Mouse (Mus musculus): ENCODE measurements around the gene Thrb. TPM values are rescaled to one million over a fixed set of nuclear protein-coding genes. Genes with fewer than 3 reads are reported as not detected.
A peak's percentile ranks its signal among the peaks of the same experiment; 100 is the strongest.

The Thrb gene
- total RNA-seq, 4 experiments from 2014 or later = 24.1 to 28.2 (median 27.1) TPM

DNA sequence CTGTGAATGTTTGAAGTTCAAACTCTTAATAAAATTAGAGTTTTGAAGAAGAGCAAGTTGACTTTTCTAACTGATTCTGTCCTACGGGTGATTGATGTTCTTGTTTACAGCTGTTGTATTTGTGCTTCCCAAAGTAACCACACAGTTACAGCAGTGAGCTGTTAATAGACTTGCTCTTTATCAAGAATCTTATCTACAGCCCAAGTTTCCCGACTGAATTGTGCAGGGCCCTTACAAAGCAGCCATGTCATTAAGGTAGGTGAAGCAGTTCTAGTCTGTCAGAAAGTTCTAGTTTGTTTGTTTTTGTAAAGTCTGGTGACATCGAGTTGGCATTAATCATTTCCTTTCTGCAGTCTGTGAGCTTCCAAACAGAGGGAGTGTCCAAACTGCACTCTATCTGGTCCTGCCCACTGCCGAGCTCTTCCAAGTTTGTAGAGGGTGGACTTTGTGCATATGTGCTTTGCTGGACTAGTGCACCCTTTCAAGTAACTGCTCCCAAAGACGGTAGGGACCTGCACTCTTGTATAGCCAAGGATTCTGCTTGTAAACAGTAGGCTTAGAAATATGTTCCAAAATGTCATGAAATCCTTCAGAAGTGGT, 124.2 kb downstream of the Thrb start:
- DNase-seq (ENCODE audit: low spot score) = peak; percentile 23

DNA sequence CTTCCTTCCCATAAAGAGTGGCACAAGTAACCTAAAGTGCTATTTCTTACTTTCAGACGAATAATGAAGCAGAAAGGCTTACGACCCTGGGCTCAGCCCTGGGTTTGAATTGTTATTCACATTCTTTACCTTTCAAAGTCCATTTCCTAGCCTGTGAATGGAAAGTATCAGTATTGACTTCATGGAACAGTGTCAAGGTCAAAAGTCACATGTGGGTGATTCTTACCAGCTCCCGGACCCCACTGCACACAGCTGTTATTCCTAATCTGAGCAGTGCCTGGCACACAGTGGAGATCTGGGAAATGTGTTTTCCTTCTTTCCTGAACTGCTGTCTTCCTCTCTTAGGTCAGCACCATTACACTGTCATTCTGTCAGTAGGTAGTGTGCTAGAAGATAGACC, 125.3 kb downstream of the Thrb start:
- DNase-seq (ENCODE audit: low spot score) = no peak

DNA sequence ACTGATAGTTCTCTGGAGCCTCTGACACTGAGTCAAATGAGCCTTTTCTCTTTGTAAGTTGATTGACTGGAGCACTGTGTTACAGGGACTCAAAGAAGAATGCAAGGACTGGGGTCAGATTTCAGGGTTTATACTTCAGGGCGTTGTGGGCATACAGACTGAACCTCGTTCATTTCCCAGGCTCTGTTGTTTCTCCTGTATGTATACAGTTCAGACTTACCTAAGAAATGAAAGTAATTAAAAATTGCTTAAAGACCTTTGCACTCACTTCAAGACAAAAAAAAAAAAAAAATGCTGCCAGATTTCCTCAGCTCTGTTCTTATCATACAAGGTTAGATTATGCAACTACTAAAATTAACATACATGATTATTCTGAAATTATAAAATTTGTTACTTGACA, 126.2 kb downstream of the Thrb start:
- no peak for DNase-seq (ENCODE audit: low spot score)

DNA sequence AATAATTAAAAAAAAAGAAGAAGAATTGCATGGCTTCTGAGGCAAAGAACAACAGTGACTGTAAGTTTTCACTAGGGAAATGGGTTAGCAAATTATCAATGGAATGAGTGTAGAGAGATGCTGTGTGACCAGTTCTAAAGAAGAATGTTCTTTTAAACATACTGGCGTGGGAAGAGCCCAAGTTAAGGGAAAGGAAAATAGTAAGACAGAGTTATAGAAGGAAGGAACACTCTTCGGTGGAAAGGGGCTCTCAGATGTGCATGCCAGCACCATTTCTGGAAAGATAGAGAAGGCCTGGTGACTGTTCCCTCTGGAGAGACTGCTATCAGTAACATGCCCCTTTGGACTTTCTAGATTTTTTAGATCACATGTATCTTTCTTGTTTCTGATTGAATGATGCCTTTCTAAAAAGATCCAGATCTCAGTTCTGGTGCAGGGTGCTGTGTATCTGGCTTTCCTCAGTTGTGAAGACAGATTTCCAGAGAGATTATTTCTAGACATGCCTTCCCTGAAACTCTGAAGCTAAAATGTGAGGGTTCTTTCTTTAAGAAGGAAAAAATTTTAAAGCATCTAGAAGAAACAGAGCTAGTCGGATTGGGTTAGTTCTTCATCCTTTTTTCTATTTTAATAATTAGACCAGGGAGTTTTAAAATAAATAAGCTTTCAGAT, 144.0 kb downstream of the Thrb start:
- no peak for DNase-seq (ENCODE audit: low spot score)

DNA sequence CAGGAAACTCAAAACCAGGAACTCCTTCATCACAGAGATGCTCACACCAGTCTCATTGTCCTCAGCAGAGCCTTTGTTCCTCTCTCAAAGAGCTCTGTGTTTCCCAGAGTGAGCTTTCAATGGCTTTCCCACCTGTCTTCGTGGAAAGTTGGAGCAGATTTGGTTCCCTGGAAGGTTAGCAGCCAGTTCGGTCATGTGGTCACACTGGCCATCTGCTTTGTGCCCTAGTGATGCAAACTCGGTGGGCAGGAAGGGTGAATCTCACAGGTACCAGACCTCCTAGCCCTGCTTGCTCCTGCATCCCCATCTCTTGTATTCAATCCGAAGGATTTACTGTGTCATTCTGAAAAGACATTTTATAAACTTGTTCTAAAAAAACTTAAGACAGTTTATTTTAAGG, 151.0 kb downstream of the Thrb start:
- no peak for DNase-seq (ENCODE audit: low spot score)

DNA sequence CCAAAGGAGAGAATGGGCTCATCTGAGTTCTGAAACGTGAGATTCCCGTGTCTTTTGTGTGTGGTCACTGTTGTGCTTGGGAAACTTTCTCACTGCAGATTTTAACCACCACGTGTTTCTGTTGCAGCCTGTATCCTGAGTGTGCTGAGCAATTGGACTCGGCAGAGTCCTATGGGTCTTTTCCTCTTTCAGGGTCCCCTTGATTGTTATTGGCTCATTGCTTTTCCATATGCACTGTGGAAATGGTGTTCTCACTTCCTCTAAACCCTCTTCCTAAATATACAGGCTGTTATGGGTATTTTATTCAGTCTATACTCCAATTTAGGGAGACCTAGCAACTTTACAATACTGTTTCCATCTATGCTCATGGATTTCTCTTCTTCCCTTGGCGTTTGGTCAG, 152.4 kb downstream of the Thrb start:
- no peak for DNase-seq (ENCODE audit: low spot score)

DNA sequence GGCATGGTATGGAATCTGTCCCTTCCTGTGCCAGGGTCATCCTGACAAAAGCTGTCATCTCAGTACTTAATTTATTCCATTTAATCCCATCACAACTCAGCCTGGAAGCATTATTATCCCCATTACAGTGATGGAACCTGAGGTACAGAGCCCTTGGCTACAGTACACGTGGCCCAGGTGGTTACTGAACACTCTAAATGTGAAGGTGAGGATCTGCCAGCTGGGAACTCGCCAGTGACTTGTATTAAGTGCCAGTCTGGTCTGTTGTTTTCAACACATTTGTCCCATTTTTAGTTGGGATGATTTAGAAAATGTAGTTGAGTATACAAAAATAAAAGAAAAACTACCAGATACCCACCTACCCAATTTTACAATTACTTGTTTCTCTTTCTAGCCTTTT, 155.0 kb downstream of the Thrb start:
- DNase-seq (ENCODE audit: low spot score) = no peak

DNA sequence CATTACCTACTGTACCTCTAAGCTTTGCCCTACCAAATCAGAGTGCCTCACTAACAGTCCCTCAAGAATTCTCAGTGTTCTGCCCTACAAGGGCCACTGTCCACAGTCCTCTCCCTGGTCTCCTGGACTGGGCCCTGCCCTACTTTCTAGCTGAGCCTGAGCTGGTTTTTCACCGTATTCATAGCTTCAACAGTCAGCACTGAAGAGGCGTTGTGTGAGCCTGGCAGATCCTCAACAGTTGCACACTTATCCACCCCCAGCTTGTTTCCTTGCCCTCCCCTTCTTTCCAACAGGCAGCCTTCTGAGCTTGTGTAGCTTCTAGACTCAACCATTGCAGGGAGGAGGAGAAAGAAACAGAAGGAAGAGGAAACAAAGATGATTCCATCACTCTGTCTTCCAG, 158.0 kb downstream of the Thrb start:
- DNase-seq (ENCODE audit: low spot score) = no peak

DNA sequence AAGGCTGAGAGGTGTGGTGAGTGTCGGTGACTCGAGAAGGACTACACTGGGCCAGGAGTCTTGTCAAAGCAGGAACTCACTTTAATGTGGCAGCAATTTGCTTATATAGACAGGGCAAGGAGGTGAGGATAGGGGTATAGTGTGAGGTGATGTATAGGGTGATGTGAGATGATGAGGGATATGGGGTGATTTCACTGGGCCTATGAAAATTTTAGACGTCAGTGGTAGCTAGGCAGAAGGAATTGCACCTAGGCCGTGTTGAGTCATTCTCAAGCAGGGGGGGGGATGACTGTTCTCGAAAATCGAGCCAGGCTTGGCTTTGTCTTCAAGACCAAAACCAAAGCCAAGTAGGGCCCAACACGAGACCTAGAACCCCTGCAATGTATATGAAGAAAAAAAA, 162.7 kb downstream of the Thrb start:
- DNase-seq (ENCODE audit: low spot score) = no peak

DNA sequence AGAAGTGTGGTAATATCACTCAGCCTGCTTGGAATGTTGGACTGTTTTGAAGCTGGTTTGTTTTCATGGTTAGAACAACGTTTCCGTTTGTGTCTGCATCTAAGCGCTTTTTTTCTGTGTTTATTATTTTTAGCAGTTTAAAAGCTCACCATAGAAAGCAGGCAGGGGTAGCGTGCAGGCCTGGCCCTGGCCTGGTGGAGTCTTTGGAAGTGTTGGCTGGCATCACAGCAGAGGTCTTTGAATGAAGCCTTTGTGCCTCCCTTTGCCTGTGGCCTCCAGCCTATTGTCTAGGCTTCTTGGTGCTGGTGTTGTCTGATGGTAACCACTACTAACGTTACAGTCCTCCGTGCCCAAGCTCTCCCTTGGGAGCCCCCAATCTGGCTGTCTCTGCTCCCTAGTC, 167.3 kb downstream of the Thrb start:
- DNase-seq (ENCODE audit: low spot score) = no peak

DNA sequence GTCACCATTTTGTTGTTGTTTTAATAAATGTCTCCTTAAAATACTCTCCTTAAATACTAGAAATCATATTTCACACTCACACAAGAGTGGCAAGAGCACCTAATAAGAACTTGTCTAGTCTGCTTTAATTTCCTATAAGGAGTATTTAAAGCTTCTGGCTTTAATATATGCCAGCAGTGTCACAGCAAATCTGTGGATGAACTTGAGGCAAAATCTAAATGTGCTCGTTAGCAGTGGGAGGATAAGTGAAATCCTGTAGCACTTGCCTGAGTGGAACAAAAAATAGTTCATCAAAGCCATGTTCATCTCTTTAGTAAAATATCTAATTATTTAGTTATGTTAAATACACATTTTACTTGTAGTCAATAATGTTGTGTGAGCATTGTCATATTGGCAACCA, 175.7 kb downstream of the Thrb start:
- DNase-seq (ENCODE audit: low spot score) = no peak

DNA sequence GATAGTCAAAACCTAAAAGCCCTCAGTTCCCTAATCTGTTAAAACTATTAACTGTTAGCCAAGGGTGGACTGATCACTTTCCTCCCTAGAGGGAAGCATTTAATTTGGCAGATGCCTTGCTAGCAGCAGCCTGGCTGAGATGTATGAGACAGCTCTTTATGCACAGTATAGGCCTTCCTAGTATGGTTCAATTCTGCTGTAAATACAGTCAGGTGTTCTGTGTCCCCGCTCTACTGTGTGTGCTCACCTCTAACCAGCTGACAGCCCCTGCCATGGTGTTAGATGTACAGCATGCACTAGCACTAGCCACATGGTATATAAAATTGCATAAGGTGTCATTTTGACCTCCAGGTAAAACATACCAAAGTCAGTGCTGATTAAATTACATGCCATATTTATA, 176.7 kb downstream of the Thrb start:
- no peak for DNase-seq (ENCODE audit: low spot score)

DNA sequence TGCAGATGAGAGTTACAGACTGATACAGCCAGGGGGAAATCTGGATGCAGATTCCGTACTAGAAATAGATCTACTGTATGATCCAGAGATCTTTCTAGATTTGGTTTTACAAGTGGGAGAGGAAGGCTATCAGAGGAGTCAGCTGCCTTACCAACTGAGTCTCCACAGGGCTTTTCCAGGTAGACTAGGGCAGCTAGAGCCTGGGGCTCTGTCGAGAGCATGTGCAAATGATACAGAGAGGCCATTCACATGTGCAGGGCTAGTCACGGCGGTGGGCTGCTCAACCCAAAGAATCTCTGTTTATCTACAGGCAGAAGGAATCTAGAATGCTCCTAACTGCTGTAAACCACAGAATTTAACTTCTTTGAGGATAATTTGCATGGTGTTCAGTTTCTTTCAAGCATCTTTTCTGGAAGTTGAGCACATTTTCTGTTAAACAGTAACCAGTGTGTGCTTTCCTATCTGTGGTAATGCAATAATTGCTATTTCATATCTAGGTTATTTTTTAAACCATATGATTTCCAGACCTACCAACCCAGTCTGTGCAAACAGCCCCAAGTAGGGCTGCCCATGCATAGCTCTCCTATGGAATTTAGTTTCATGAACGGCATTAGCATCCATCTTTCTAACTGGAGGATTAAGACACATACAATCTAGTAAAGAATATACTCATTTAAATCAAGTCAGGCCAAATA, 185.1 kb downstream of the Thrb start:
- DNase-seq (ENCODE audit: low spot score) = no peak

DNA sequence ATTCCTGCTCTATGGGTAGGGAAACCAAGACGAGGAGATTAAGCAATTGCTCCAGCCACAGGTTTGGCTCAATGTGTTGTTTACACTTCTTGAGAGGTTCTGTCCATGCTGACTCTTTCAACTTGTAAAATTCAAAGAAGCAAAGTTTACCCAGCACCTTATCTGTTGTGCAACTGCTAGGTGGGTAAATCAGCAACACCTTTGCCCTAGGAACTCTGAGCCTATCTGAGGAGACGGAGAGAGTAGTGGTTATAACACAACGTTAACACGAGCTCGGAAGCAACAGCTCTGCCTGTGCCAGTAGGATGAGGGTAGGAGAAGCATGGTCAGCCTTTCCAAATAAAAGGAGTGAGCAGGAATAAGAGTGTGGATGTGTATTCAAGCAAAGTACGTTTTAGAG, 185.8 kb downstream of the Thrb start:
- no peak for DNase-seq (ENCODE audit: low spot score)

DNA sequence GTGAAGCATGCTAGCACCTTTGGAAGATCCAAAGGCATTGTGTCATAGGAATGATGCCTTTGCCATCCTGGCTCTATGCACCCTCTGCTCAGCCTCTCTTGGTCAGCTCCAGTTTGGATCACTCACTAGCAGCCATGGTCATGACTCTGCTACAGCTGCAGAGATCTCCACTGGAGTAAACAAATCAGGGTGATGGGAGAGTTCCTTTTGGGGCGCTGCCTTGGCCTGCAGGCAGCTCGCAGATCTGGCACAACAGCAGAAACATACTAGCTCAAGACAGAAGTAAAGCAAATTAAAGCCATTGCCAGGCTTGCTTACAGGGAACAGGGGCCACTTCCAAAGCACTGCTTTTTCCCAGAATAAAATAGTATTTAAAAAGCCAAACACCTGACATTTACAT, 186.6 kb downstream of the Thrb start:
- no peak for DNase-seq (ENCODE audit: low spot score)

DNA sequence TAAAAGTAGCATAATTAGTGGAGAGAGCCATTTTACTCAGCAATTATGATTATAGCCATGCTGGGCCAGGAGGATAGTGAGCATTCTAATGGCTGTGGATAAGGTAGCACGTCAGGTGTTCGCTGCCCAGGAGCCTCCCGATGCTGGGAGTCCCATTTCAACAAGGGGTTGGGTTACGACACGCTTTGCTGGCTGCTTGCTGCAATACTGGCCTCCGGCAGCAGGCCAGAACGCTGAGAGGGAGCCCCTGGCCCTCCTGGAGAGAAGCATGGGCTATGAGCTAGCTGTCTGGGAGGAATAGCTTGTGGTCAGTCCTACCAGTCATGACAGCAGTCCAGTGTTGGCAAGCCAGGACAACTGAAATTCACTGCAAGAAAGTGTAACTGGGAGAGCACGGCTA, 187.2 kb downstream of the Thrb start:
- DNase-seq (ENCODE audit: low spot score) = no peak

DNA sequence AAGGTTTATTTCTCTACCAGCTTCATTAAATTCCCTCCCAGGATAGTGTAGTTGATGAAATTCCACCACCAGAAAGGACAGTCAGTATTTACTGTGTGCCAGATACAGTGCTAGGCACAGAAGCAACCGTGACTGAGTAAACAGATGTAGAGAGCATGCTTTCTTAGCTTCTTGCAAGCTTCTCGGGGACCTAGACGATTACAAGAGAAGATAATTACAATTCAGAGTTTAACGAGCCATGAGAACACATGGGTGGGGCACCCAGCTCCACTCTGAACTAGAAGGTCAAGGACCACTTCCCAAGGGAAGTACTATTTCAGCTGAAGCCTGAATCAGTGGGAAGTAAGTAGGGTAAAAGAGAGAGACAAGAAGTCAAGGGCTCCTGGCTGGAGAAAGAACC, 190.3 kb downstream of the Thrb start:
- no peak for DNase-seq (ENCODE audit: low spot score)

DNA sequence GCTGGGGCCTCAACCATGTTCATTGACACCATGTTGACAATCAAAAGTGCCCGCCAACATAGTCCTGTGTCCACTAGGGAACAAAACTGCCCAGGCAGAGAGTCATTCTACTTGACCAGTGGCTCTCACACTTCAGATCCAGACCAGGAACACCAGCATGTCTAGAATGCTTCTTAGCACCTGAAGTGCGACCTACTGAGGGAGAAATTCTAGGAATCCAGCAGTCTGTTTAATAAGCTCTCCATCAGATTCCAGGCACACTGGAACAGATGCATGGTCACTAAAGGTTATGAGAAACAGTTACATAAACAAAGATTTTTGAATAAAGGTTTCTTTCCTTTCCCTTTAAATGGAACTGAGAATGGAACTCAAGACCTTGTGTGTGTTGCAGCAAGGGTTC, 192.2 kb downstream of the Thrb start:
- DNase-seq (ENCODE audit: low spot score) = no peak

DNA sequence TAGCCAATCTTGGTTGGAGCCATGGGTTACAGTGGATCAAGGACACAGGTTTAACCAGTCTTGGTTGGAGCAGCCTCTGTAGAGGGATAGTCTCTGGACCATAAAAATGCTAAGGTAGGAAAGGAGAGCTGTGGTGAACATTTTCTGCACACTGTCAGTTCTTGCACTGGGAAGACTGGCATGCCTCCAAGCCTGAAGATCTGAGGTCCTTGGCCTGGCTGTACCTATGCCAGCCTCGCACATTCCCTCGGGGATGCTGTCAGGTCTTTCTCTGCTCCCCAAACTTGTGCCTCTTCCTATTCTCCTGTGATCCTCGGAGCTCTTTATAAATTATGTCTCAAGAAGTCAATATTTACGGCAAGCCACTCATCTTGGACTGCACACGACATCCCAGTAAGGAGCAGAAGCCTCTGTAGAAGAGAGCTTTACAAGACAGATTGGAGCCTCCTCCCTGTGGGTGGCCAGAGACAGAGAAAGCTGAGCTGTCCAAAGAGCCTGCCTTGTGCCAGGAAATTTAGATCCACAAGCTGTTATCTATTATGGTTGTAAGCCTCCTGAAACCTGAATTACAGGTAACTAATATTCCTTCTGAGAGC, 199.8 kb downstream of the Thrb start:
- no peak for DNase-seq (ENCODE audit: low spot score)

DNA sequence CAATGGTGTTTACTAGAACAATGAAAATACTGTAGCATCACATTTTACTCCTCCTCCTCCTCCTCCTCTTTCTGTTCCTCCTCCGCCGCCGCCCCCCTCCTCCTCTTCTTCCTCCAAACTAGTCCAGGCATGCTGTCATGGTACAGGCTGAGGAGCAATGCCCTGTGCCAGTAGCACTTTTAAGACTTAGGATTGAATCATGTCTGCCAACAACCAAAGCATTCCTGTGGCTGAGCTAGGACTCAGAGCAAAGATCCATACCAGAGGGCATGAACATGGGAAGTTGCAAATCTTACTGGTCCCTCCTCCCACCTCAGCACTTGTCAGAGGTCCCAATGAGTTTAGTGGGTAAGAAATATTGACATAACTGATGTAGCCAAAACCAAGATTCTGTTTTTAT, 202.6 kb downstream of the Thrb start:
- no peak for DNase-seq (ENCODE audit: low spot score)

DNA sequence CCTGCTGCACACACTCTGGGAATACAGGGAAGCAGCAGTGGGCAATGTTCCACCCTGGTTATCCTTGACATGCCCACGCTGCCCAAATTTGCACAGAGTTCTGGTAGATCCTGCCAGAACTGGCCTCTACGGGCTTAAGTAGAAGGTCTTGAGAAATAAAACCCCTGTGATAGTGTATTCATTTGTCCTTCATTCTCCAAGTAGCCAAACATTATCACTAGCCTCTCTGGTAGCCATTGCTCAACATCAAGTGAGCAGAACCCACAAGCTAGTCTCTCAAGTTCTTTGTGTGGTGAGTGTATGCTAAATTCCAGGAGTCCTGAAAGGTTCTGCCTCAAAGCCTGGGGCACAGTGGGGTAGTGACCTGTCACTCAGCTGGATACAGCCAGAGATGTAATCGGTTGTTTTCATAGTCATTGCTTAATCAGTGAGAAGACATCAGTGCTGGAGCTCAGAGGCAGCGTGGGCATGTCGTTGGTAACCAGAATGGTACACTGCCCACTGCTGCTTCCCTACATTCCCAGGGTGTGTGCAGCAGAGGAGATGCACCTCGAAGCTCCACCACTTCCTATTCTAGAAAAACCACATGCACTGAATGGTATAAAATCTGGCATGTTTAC, 203.8 kb downstream of the Thrb start:
- DNase-seq (ENCODE audit: low spot score) = no peak

DNA sequence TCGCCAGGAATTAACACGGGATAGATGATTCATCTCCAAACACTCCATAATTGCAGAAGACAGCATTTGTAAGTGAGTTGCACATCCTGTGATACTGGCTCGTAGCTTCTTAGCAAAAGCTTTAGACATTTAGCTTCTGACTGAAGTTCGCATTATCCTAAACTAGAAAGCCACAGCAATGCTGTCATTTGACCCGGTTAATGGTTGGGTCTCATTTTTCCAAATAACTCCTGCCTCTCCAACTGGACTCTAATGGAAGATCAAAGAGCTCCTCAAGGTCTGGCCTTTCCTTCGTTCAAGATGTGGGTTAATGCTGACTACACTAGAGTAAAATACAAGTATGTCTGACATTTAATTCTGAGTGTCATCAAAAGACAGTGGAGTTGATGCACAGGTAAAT, 208.3 kb downstream of the Thrb start:
- DNase-seq (ENCODE audit: low spot score) = no peak

DNA sequence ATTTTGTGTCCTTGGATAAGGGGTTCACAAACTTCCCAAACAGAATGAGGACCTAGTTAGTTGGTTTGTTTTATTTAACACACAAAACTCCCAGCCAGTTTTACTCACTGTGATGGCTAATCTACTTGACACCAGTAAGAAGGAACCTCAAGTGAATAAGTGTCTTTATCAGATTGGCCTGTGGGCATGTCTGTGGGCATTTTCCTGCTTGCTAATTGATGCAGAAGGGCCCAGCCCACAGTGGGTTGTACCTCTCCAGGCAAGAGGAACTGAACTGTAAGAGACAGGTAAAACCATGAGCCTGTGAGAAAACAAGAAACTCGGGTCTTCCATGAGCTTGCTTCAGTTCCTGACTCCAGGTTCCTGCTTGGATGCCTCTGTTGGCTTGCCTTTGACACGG, 215.9 kb downstream of the Thrb start:
- no peak for DNase-seq (ENCODE audit: low spot score)
